Mouse (Mus musculus): ENCODE measurements around the gene BC025446.
"Not testable (repeated sequence)": the region's sequence is repeated elsewhere in the genome, so short reads cannot be mapped to it uniquely, and the experiment has no call there.

BC025446 gene

GRCm38 (mm10) chr15:75215778-75216691 is at the start of gene BC025446:
TSS of gene BC025446 (plus strand) at chr15:75216376.
- no peak for DNase-seq

GRCm38 (mm10) chr15:75175506-75175905 is 40.7 kb upstream of the BC025446 start:
- DNase-seq: no peak

GRCm38 (mm10) chr15:75186291-75186690 is 29.9 kb upstream of the BC025446 start:
- no peak for DNase-seq

GRCm38 (mm10) chr15:75189116-75189515 is 27.1 kb upstream of the BC025446 start:
- no peak for DNase-seq

- DNase-seq: not testable (repeated sequence)
Measured at GRCm38 (mm10) chr15:75190560-75190959, 25.6 kb upstream of the BC025446 start.

- DNase-seq: no peak
Measured at GRCm38 (mm10) chr15:75216831-75217230, 655 bp downstream of the BC025446 start.

- DNase-seq: no peak
Measured at GRCm38 (mm10) chr15:75221942-75222341, 5.8 kb downstream of the BC025446 start.

- no peak for DNase-seq
Measured at GRCm38 (mm10) chr15:75237736-75238288, 21.6 kb downstream of the BC025446 start.

GRCm38 (mm10) chr15:75240558-75240957 is 24.4 kb downstream of the BC025446 start:
- no peak for DNase-seq

GRCm38 (mm10) chr15:75242756-75243640 is 26.8 kb downstream of the BC025446 start:
- DNase-seq: no peak

GRCm38 (mm10) chr15:75254671-75255070 is 38.5 kb downstream of the BC025446 start:
- DNase-seq: no peak

GRCm38 (mm10) chr15:75265863-75266262 is 49.7 kb downstream of the BC025446 start:
- DNase-seq: no peak

- DNase-seq: no peak
Measured at GRCm38 (mm10) chr15:75266626-75267025, 50.5 kb downstream of the BC025446 start.

GRCm38 (mm10) chr15:75268121-75268520 is 51.9 kb downstream of the BC025446 start, which contains the start of gene Ly6f:
TSS of gene Ly6f (plus strand) at chr15:75268421.
- no peak for DNase-seq

GRCm38 (mm10) chr15:75268916-75269829 is 53.0 kb downstream of the BC025446 start:
- no peak for DNase-seq

GRCm38 (mm10) chr15:75270169-75270568 is 54.0 kb downstream of the BC025446 start:
- DNase-seq: no peak

- DNase-seq: no peak
Measured at GRCm38 (mm10) chr15:75270691-75271362, 54.7 kb downstream of the BC025446 start.

GRCm38 (mm10) chr15:75271426-75271825 is 55.2 kb downstream of the BC025446 start:
- DNase-seq: no peak

- no peak for DNase-seq
Measured at GRCm38 (mm10) chr15:75271891-75272290, 55.7 kb downstream of the BC025446 start.
